Mouse (Mus musculus): Measurements from ENCODE around the gene Inpp4a. TPM values are rescaled to one million over a fixed set of nuclear protein-coding genes. Genes with fewer than 3 reads are reported as not detected.

Inpp4a gene
- total and polyA plus RNA-seq, 3 experiments = 1.5 to 7.0 (median 4.0) TPM

DNA sequence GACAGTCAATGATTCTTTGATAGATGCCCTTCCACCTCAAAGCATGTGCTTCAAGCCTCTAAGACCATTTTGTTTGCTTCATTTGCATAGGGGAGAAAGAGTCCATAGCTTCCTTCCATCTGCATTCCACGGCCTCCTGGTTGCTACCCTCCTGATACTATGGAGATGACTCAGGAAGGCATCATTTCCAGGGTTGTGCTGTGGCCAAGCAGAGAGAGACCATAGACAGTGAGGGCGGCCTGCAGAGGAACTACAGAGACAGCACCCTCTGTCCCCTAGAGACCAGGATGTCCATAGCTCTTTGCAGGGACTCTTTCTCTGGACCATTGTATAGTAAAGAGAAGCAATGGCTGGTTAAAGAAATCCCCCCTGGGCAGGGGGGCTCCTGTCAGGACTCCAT is 105.5 kb downstream of the Inpp4a start:
- H3K79me2 ChIP-seq (replicated peaks; ENCODE audit: control insufficient read depth, extremely low read depth, insufficient read depth, poor library complexity, severe bottlenecking) = no peaks in the 10 kb centered on the region
- H3K4me3 ChIP-seq (replicated peaks in 1 of 3; ENCODE audit: low read depth in 2 of 3, low read length in 2 of 3, poor library complexity in 1 of 3) = no peak overlapping the region
- no peaks in the 10 kb centered on the region for H3K9me3 ChIP-seq (replicated peaks; ENCODE audit: low read length)
- no peak overlapping the region for H3K27ac ChIP-seq (ENCODE audit: insufficient read depth, low read depth)
- TF ChIP-seq IRF4 (IDR thresholded peaks at IDR 0.05; ENCODE audit: low read depth, low read length) = no peak
- in situ Hi-C loops (cut with MboI; ENCODE audit: low pct_ligation_motif_present, low pct_unique_long_range_greater_than_20kb, low sequenced_read_pairs) = no loop called here
- H3K36me3 ChIP-seq (replicated peaks in 1 of 2; ENCODE audit: control insufficient read depth in 1 of 2, insufficient read depth in 1 of 2, low read length in 1 of 2) = peaks cover 3 to 30% of the 10 kb centered on the region in 2 experiments
- H3K9ac ChIP-seq (ENCODE audit: insufficient read depth, low read depth) = no peak overlapping the region
- H3K4me2 ChIP-seq (ENCODE audit: insufficient read depth, low read depth, poor library complexity, severe bottlenecking) = no peak overlapping the region
- no peak for DNase-seq (ENCODE audit: extremely low read depth)
- H3K27me3 ChIP-seq (replicated peaks) = no peaks in the 10 kb centered on the region
- peaks cover 20 to 57% of the 10 kb centered on the region in 2 experiments for H3K4me1 ChIP-seq (ENCODE audit: control insufficient read depth in 1 of 2, insufficient read depth in 2 of 2)
- dilution Hi-C loops (cut with MboI; ENCODE audit: extremely low pct_ligation_motif_present, extremely low pct_unique_long_range_greater_than_20kb, low sequenced_read_pairs) = no loop called here

DNA sequence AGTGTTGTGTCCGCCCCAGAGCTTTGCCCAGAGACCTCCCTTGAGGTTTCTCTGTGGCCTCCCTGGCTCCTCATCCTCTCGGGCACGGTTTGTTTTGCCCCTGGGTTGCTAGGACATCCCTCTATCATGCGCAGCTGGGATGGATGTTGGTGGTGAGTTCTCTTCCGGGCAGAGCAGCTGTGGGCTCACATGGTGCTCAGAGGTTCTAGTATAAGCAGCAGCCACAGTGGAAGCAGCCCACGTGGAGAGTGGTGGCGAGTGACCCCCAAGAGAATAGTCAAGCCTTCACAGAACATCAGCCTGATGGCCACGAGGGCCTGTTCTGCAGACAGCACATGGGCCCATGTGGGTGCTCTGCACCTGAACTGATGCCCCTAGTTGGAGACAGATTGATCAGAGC is 107.6 kb downstream of the Inpp4a start:
- H3K4me3 ChIP-seq (replicated peaks in 1 of 3; ENCODE audit: low read depth in 2 of 3, low read length in 2 of 3, poor library complexity in 1 of 3) = no peak overlapping the region
- peaks cover 3 to 21% of the 10 kb centered on the region in 2 experiments for H3K36me3 ChIP-seq (replicated peaks in 1 of 2; ENCODE audit: control insufficient read depth in 1 of 2, insufficient read depth in 1 of 2, low read length in 1 of 2)
- H3K79me2 ChIP-seq (replicated peaks; ENCODE audit: control insufficient read depth, extremely low read depth, insufficient read depth, poor library complexity, severe bottlenecking) = no peaks in the 10 kb centered on the region
- TF ChIP-seq NELFE (IDR thresholded peaks at IDR 0.05; ENCODE audit: low read depth, low read length) (no peak), TBP (conservative IDR thresholded peaks at IDR 0.05; ENCODE audit: low read depth, low read length) (no peak), GABPA (IDR thresholded peaks at IDR 0.05; ENCODE audit: insufficient replicate concordance, low read depth, low read length) (no peak), POLR2AphosphoS2 (IDR thresholded peaks at IDR 0.05; ENCODE audit: low read depth, low read length) (no peak), ZC3H11A (IDR thresholded peaks at IDR 0.05; ENCODE audit: low read depth, low read length) (no peak), POLR2A (IDR thresholded peaks at IDR 0.05; ENCODE audit: low read depth, low read length) (no peak), CTCF (conservative IDR thresholded peaks at IDR 0.05 in 1 of 2, IDR thresholded peaks at IDR 0.05 in 1 of 2; ENCODE audit: low read depth in 2 of 2, low read length in 2 of 2) (no peak), ETS1 (conservative IDR thresholded peaks at IDR 0.05; ENCODE audit: low read depth, low read length) (peak; percentile 80), NRF1 (IDR thresholded peaks at IDR 0.05; ENCODE audit: low read depth, low read length) (peak; percentile 41; the same call in 1 of the 2 replicates), RCOR1 (conservative IDR thresholded peaks at IDR 0.05; ENCODE audit: low read depth, low read length) (no peak), MEF2A (IDR thresholded peaks at IDR 0.05; ENCODE audit: borderline replicate concordance, low read depth, low read length) (peak; percentile 19; the same call in 1 of the 2 replicates), RAD21 (IDR thresholded peaks at IDR 0.05; ENCODE audit: low read depth, low read length) (no peak), ELF1 (IDR thresholded peaks at IDR 0.05; ENCODE audit: low read depth, low read length) (peak; percentile 38; the same call in 1 of the 2 replicates), BHLHE40 (IDR thresholded peaks at IDR 0.05; ENCODE audit: low read depth, low read length) (peak; percentile 73), EP300 (IDR thresholded peaks at IDR 0.05; ENCODE audit: low read length) (no peak), IRF4 (IDR thresholded peaks at IDR 0.05; ENCODE audit: low read depth, low read length) (no peak), ZKSCAN1 (IDR thresholded peaks at IDR 0.05; ENCODE audit: borderline replicate concordance, low read depth, low read length) (no peak), USF1 (IDR thresholded peaks at IDR 0.05; ENCODE audit: low read depth, low read length) (no peak), MAX (IDR thresholded peaks at IDR 0.05; ENCODE audit: low read length) (peak; percentile 87), CHD1 (IDR thresholded peaks at IDR 0.05; ENCODE audit: low read depth, low read length) (no peak), USF2 (conservative IDR thresholded peaks at IDR 0.05; ENCODE audit: low read depth, low read length) (no peak), MAZ (IDR thresholded peaks at IDR 0.05; ENCODE audit: low read depth, low read length) (no peak), SIN3A (IDR thresholded peaks at IDR 0.05; ENCODE audit: low read length) (no peak; the same call in 1 of the 2 replicates), MYC (IDR thresholded peaks at IDR 0.05; ENCODE audit: low read depth, low read length) (peak; percentile 64; the same call in 1 of the 2 replicates), TCF12 (IDR thresholded peaks at IDR 0.05; ENCODE audit: low read depth, low read length) (peak; percentile 80; the same call in 1 of the 2 replicates), HCFC1 (IDR thresholded peaks at IDR 0.05; ENCODE audit: low read depth, low read length) (no peak), ZNF384 (IDR thresholded peaks at IDR 0.05; ENCODE audit: low read depth, low read length) (no peak), UBTF (IDR thresholded peaks at IDR 0.05; ENCODE audit: low read depth, low read length) (no peak), CHD2 (IDR thresholded peaks at IDR 0.05; ENCODE audit: low read length) (no peak), PAX5 (IDR thresholded peaks at IDR 0.05; ENCODE audit: low read length) (no peak), MAFK (IDR thresholded peaks at IDR 0.05; ENCODE audit: insufficient replicate concordance, low read length) (no peak), JUN (IDR thresholded peaks at IDR 0.05; ENCODE audit: insufficient read depth, low read depth, low read length) (no peak), E2F4 (IDR thresholded peaks at IDR 0.05; ENCODE audit: insufficient replicate concordance, low read depth, low read length) (no peak), MXI1 (IDR thresholded peaks at IDR 0.05; ENCODE audit: low read depth, low read length) (peak; percentile 83; the same call in 1 of the 2 replicates)

More for the DNA sequence above, 107.6 kb downstream of the Inpp4a start:
- H3K27me3 ChIP-seq (replicated peaks) = no peaks in the 10 kb centered on the region
- peaks cover 19 to 46% of the 10 kb centered on the region in 2 experiments for H3K4me1 ChIP-seq (ENCODE audit: control insufficient read depth in 1 of 2, insufficient read depth in 2 of 2)
- dilution Hi-C loops (cut with MboI; ENCODE audit: extremely low pct_ligation_motif_present, extremely low pct_unique_long_range_greater_than_20kb, low sequenced_read_pairs) (no loop called here), in situ Hi-C loops (cut with MboI; ENCODE audit: low pct_ligation_motif_present, low pct_unique_long_range_greater_than_20kb, low sequenced_read_pairs) (no loop called here)
- H3K27ac ChIP-seq (ENCODE audit: insufficient read depth, low read depth) = peak overlapping the region; percentile 12; the same call in 1 of the 2 replicates
- H3K9ac ChIP-seq (ENCODE audit: insufficient read depth, low read depth) = no peak overlapping the region
- peak; percentile 71 for DNase-seq (ENCODE audit: extremely low read depth)
- H3K4me2 ChIP-seq (ENCODE audit: insufficient read depth, low read depth, poor library complexity, severe bottlenecking) = peak overlapping the region; percentile 38; the same call in 1 of the 2 replicates
- no peaks in the 10 kb centered on the region for H3K9me3 ChIP-seq (replicated peaks; ENCODE audit: low read length)
